Mouse (Mus musculus) MEL-GATA-1-ER (cell line): ENCODE measurements at regions not wholly inside any gene's neighbourhood (a gene's known extent, or its start where the extent isn't known, plus 50 kb on each side); places are given as distances from the start of the nearest gene placed in this dataset.

ENCODE experiments used
- DNase-seq: peaks from one replicate; pipeline ENCODE4 v3.0.0-alpha.2; 2012; ENCODE audit warnings: low read depth; ENCODE audit errors: extremely low read depth

DNA sequence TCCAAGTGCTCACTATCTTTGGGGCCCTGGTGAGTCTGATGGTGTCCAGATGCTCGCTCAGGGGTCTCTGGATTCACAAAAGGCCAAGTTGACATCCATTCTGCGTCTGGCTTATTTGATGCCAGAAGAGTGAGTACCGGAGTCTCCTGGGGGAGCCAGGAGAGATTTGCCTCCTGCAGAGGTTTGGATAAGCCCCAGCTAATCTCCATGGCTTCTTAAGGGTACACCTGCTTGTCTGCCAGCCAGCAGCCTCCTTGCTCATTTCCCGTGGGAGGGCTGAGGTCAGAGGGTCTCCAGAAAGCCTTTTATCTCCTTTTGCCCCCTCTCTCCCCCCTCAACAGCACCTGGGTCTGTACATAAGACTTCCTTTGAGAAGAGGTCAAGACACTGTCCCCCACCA, 234.0 kb upstream of the Ubash3b start:
- DNase-seq, result no peak

DNA sequence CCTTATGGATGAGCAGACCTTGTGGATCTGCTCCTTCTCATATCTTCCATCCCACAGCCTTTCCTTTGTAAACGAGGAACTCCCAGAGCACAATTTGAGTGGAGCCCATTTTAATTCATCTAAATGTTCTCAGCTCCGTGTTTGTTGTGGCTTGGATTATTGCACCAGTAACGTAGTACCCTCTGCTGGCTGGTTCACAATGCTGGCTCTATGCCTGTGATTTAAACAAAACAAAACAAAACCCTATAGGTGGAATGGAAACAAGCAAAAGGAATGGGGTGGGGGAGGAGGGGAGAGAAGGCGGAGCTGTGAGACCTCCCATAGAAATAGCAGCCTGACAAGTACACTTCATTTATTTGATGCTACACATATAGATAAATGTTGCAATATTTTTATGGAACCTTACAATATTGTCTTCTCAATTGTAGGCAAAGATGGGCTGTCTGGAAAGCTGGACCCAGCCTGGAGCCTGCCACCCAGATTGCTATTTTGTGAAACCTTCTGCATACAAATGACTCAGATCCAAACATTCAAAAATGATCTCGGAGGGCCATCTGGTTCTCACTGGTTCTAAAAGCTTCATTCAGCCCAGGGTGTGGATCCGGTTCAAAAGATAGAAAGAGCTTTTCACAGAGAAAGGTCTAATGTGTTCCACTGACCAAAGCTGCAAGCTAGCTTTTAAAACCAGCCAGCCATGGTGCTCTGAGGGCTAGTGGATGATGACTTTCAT, 230.3 kb upstream of the Ubash3b start:
- no peak for DNase-seq

DNA sequence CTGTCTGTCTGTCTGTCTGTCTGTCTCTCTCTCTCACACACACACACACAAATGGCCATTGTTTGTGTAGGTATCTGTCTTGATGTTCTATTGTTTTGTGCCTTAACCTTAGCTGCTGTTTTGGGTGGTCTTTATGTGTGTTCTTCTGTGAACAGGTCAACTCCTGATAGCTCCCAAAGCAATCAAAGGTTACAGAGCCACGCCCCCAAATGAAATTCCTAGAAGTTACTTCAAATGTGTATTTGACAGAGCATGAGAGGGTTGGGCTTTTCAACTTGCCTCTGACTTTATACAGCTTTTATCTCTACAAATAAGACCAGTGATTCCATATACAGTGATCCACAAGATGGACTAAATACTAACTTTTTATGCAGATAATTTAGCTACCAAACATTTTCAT, 217.8 kb upstream of the Ubash3b start:
- DNase-seq, result no peak

DNA sequence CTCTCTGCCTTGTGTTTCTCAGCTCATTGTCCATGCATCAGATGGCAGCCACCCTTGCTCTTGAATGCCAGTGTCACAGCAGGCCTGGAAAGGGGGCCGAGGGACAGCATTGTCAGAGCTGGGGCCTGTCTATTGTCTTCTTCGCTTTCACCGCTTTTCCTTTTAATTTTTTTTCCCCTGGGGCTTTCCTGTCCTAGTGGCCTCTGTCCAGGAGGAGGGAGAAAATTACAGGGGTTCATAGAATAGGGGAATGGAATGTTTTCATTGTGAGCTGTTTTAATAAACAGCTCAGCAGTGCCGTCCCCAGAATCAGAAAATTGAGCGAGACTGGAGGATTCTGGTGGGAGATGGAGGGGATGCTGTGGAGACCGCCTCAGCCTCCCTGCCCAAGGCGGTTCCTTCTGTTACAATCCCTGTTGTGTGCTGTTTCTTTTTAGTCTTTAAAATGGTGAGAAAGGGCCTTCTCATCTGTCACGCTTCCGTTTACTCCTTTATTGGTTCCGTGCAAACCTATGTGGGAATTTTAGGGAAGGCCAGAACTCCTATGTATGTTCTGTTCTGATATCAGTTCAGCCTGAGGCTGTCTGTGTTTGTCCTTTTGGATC, 217.2 kb upstream of the Ubash3b start:
- no peak for DNase-seq

DNA sequence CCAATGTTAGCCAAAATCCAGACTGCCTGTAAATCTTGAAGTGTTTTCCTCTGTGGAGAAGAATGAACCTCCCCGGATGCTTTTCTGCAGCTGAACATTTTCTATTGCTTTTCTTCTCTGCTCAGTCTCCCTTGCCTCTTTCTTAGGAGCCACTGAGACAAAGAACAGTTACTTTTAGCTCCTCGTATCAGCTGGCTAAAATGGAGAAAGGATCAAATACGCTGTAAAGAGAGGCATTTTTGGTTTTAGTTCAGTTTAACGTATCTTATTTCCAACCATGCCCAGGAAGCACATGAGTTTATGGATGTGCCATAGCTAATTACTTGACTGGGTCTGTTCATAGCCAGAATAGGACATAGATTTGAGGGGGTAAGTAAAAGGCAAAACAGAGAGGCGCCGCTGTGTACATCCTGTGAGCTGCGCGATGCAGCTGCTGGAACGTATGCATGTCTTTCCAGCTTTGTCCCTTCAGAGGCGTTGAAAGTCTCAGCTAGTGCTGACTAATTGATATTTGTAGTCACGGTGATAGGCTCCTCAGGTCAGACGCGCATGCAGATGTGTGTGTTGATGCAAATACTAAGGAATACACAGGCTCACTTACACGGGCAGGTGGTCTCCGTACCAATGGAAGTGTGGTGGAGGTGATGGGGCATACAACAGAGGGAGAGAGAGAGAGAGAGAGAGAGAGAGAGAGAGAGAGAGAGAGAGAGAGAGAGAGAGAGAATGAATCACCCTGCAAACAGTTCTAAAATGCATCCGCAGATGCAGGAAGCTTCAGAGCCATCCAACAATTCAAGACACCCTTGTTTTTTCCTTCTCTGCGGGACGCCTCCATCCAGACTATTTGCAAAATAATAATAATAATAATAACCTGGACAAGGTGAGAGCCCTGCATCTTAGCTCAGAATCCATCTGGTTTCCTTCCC, 216.5 kb upstream of the Ubash3b start:
- no peak for DNase-seq

DNA sequence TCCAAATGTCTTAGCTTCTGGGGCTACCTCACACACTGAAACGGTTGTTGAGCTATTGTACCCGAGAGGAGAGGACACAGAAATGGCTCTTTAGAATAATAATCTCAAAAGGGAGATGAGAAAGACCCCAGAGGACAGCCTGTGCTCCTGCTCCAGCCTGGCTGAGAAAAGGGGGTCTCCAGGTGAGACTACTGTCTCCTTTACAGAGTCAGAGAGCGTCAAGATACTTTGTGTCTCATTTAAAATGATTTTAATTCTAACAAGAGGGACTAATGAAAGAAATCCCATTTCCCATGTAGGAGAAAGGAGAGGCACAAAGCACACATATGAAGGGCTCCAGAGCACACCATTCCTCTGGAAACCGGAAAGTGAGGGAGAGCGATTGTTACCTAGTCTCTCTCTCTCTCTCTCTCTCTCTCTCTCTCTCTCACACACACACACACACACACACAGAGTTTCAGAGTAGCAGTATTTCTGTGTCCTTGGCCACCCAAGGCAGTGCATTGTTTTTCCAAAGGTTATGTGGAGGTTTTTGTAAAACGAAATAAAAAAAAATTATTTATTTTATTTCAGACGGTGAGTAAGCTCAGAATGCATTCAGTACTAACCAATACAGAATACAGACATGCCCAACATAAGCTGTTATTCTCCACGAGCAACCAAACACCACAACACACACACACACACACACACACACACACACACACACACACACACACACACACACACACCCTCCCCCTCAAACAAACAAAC, 215.6 kb upstream of the Ubash3b start:
- no peak for DNase-seq

DNA sequence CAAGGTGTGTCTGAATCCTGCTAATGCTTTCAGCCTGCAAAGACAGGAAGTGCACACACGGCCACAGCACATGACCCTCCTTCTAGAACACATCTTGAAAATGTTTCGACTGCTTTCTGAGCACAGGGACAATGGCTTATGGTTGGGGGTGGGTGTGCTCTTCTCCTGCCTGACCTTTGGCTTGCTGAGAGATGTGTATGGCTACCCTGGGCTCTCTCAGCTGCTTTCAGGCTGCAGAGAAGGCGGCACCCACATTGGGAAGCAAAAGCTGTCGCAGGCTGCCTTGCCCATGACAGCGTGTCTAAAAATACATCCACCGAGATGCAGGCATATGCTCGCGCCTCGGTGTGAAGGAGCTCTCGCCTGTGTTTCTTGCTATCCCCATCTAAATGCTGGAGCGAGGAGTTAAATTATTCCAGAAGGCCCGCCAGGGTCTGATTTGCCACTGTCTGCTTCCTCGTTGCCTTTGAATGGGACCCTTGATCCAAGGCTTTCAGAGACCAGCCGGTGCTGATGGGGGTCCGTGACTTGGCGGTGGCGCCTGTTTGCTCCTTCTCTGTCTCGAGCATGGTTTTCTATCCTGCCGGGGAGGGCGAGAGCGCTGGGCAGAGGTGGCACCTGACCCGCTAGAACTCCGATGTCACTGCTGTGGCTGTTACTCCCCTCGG, 214.6 kb upstream of the Ubash3b start:
- DNase-seq, result no peak

DNA sequence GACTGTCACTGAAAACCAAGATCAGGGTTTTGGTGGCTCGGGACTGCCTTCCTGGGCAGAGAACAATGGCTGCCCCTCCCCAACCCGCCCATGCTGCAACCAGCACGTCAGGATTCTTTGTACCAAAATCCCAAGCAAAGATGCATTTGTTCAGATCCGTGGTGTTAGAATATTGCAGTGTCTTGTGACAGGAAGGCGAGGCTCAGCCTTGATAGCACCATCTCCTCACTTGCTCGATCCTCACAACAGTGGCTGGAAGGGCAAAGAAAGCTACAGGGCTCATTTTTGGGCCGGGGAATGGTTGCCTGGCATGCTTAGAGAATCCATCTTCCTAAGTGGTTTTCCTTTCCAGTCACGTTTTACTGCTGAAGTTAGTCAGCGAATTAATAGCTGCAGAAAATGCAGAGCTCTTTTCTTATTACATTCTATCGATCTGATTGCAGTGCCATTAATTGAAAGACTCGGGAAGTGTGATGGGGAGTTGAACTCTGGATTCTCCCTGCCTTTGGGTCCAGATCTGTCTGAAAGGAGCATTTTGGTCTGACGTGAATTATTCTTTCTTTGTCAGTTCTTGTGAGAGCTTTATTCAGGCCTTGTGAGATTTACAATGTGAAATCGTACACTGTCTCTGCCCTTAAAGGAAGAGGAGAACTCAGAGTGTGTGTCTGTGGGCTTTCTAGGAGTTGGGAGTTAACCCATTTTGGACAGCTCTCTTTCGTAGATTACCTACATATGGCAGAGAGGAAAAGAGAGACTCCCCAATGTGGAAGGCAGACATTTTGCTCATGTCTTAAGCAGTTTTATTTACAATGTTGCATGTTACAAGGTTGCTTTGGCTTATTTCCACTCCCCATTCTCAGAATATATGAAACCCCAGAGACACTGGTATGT, 213.3 kb upstream of the Ubash3b start:
- no peak for DNase-seq

DNA sequence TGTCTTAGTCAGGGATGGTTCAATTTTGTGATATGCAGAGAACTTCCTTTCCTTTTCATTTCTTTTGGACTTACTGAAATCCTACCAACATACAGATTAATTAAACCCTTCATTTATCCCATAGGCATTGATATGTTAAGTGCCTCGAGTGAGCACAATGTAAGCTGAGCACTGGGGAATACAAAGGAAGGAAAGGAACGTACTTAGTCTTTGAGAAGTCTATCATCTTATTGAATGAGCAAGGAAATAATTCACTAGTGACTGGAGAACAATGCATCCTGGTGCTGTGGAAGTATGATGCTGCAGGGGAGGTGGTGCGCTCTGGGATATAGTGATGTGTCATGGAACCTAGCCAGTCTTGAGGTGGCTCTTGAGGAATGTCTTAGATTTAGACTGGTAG, 204.9 kb upstream of the Ubash3b start:
- no peak for DNase-seq

DNA sequence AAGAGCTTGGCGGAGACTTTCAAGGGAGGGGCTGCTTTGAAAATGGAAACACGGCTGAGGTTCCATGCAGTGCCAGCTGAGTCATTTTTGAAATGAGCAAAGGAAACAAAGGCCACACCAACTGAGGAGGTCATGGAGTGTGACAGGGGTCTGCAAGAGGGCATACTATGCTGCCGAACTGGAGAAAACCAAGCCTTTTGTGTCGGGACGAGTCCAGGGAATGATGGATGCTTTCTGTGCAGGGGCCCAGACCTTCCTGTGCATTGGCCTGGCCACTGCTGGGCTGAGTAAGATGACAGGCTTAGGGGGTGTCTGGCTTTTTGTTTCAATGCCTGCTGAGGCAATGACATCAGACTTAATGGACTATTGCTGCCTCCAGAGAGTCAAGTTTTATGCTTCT, 203.8 kb upstream of the Ubash3b start:
- no peak for DNase-seq

DNA sequence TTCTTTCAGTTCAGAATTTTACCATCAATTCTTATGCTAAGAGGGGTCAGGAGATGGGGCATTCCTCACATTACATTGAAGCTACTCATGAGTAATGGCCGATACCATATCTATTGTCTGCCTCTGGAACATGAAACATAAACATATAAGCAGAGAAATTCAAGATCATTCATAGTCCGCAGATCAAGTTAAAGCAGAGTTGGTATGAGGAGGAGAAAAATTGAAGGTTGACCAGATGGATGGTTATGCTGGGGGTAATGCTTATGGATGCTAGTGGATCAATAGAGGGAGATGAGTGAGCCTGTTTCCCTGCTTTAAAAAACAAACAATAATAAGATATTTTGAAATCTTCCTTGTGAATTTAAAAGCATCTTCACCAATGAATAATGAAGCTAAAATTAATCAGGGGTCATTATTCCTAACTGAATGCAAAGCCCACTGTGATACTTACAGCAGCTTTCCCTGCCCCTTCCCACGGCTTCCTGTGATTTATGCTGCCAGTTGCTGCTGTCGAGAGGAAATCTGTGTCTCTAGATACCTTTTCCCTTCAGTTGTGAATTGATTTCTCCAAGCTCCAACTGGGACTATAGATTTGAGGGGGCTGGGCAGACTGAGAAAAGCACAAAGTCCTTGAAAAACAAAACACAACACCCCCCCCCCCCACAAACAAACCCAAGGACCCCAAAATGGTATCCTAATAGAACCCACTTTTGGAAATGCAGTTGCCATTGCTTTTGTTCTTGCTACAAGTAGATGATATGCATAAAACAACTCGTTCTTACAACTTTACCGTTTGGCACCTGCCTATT, 203.1 kb upstream of the Ubash3b start:
- DNase-seq, result no peak

DNA sequence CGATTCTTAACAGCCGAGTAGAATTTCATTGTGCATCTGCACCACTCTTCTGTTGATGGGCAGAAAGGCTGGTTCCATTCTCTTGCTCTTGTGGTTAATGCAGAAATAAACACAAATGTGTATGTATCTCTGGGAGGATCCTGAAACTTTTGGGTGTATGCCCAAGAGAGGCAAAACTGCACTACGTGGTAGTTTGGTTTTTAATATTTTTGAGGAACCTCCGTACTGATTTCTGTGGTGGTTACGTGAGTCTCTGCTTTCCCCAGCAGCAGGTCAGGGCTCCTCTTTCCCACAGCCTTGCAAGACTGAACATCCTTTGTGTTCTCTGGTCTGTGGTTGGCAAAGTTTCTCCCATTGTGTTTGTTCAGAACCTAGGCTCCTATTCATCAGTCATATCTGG, 198.9 kb upstream of the Ubash3b start:
- no peak for DNase-seq

DNA sequence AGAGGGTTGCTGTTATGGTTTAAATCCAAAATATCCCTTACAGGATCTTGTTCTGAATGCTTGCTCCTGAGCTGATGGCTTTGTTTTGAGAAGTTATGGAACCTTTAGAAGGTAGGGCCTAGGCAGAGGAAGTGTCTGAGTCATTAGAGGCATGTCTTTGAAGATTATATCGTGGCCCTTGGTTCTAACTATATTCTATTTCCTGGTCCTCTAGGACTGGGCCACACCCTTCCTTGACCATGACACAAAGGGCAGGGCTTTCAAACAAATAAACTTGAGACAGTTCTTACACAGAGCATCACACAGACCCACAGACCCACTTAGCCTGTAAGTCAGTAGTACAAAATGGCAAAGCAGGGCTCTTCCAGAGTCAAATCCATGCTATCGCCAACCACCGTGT, 197.8 kb upstream of the Ubash3b start:
- DNase-seq, result no peak

DNA sequence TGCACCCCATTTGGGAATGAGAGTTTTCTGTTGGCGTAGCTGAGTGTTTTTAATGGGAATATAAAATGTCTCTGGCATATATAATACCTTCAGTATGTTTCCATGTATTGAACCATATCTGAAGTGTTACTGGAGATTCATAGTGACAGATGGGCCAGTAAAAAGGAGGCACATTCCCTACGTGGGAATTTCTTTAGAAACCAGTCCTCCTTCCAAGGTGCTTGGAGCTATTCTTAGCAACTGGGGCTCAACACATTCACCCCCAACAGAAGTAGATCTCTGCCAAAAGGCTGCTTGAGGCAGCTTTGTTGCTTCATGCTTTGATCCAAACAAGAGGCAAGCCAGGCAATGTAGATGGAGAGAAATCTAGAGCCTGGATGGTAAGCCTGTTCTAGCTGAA, 183.8 kb upstream of the Ubash3b start:
- DNase-seq, result no peak

DNA sequence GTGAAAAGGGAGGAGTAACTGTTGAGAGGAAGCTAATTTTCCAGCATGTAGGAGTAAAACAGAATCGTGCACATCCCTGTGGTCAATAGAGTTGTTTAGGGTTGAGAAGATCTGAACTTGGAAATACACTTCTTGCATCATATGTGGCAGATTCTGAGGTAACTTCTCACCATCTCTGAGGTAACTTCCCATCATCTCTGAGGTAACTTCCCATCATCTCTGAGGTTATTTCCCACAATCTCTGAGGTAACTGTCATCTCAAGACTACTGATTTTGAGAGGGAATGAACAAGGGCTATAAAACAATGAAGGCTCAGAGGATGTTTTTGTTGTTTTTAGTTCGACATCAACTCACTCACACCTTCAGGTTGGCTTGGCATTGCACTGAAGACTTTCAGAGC, 175.9 kb upstream of the Ubash3b start:
- DNase-seq, result no peak

DNA sequence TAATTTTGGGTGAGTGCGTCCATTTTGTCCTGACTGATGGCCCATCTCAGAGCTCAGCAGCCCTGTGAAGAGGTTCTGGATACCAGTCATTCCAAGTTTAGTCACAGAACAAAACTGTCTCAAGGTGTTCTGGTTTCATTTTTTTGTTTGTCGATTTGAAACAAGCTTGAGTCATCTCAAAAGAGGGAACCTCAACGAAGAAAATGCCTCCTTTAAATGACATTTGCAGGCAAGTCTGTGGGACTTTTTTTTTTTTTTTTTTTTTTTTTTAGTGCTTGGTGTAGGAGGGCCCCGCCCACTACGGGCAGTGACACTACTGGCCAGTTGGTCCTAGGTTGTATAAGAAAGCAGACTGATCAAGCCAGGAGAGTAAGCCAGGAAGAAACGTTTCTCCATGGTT, 175.3 kb upstream of the Ubash3b start:
- no peak for DNase-seq

DNA sequence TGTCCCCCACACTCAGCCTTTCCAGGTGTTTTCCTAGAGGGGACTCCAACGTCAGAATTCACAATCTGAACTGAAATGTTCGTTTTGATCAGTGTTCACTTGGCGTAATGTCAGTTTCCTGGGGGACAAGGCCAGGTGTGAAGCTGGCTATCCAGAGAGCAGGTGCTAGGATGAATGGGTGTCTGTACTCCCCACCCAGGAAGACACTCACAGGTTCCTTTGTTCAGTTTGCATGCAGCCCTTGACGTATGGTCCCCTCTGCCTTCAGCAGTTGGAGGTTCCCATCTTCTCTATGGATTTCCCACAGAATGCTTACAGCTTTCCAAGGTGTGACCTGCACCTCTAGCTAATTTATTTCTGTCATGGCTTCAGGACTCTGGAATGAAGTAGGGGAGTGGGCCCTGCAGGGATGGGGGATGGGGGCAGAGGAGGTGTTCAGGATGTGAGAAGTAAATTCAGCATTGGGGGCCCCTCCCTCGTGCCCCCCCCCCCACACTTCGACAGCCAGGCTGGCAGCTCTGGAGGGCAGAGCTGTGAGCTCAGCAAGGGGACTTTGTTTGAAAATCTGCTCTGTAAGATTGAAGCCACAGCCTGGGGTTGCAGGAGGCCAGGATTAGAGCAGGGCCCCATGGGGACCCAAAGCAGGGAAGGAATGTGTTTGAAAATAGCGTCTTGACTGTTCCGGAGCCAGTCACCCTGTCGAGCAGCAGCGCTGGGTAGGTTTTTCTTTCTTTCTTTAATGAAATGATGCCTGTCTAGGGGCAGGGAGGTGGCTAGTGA, 173.2 kb upstream of the Ubash3b start:
- no peak for DNase-seq

DNA sequence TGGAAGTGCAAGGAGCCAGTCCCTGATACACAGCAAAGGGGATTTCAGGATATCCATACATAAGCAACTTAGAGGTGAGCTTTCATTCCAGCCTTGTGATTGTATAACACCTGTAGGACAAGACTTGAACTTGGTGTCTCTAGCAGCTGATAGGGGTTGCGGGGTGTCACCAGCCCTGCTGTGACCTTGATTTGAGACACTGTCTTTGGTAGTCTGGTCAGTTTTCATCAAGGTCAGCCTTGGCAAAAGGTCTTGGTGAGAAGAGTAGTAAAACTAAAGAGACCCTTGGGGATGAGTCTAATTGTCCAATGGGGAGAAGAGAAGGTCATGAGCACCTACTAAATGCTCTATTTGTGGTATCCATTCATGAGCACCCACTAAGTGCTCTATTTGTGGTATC, 172.0 kb upstream of the Ubash3b start:
- no peak for DNase-seq
